Mouse (Mus musculus): ENCODE measurements around the gene Islr.
A peak's percentile ranks its signal among the peaks of the same experiment; 100 is the strongest.
"Not testable (repeated sequence)": the region's sequence is repeated elsewhere in the genome, so short reads cannot be mapped to it uniquely, and the experiment has no call there.

Gene Islr

DNA sequence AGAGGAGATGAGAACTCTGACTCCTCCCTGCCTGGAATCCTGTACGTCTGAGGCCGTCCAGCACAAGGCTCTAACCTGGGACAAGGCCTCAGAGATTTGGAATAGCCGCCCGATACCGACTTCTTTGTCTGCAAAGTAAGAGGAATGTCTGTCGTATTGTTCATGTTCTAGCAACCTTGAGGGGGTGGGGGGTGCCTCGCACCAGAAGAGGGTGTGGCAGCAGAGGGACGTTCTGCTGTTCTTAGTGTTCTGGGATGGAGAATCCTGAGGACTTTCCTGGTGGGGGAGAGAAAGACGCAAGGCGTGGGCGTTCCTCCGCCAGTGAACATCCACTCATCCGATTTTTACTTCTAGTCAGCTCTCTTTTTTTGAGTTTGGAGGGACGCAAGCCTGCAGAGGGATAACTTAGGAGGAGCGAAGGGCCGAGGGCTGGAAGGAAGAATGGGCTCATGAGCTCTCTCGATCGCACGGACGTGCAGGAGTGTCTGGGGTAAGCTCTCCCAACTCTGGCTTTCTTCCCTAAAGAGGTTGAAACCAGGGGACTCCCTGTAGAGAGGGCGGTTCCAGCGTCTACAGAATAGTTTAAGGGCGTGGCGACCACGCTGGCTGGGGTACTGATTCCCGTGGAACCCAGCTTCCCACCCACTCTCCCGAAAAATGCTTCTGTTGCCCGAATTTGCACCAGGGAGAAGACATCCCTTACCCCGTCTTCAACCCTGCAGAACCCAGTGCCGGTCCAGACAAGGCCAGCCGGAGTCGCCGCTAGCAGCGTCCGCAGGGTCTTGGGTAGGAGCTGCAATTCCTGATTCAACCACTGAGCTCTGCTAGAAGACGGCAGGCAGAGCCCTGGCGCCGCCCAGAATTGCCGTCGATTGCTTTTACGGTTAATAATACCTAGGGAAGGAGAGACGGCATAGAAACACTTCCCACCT is at the start of gene Islr, which contains the start of gene Islr2:
TSS of gene Islr (minus strand) at position 791 of the 932 bp plus-strand sequence.
TSS of gene Islr2 (minus strand) at position 804 of the 932 bp plus-strand sequence.
- DNase-seq, result peak; percentile 70

- DNase-seq, result not testable (repeated sequence)
These were observed 49.7 kb upstream of the Islr start for GRCm38 (mm10) chr9:58253805-58254122.

DNA sequence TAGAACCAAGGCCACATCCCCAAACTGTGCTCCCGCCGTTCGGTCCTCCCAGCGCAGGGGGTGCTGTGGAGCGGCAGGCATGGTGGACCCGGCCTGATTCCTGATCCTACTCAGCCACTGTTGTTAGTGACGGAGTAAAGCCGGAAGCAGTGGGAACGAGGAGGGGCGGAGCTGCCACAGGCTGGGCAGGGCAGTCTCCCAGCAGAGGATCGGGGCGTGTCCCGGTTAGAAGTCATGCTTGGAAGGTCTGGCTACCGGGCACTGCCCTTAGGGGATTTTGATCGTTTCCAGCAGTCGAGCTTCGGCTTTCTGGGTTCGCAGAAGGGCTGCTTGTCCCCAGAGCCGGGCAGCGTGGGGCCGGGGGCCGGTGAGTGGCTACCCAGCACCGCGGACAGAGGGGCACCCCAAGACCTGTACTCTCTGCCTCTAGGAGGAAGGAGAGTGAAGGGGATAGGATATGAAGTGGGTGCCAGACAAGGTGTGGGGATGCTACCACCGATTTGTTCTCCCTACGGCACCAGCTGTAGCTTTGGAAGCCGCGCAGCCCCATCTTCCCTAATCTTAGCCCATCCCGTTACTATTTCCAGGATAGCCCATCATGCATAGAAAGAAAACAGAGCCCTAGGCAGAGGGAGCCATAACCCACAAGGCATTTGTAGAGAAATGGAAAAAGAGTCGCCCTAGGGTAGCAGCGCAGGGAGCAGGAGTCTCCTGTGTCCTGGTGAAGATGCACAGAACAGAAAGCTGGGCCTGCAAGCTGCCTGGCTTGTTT is 49.1 kb upstream of the Islr start, which contains the start of gene Stoml1:
TSS of gene Stoml1 (plus strand) at position 132 of the 772 bp plus-strand sequence.
- peak; percentile 95 for DNase-seq

DNA sequence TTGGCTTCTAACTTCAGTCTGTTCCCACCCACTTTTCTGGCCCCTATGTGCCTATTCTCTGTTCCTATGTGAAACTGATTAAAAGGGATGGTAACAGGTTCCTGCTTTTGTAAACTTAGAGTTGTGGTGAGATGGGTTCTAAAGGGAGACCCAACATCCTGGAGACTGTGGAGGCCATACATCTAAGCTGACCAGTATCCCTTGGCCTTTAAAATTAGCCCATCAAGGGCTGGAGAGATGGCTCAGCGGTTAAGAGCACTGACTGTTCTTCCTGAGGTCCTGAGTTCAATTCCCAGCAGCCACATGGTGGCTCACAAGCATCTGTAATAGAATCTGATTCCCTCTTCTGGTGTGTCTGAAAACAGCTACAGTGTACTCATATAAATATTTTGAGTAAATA is 46.6 kb upstream of the Islr start:
- not testable (repeated sequence) for DNase-seq

DNA sequence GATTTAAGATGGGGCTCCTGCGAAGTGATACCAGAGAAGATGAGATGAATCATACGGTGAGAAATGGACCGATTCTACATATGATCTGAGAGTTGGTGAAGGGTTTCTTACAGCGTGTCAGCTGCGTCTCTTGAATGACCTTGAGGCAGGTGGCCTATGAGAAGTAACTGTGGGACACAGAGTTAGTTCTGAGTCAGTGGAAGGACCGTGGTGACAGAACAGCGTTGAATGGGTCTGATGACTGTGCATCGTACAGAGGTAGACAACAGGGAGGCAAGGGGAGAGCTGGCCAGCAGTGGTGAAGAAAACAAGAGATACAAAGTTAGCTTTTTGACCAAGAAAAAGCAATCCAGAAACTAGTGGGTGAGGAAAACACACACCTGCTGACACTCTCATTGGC is 46.2 kb upstream of the Islr start:
- DNase-seq, result no peak

- peak; percentile 80 for DNase-seq
These were observed 45.6 kb upstream of the Islr start, which contains the start of gene Pml for GRCm38 (mm10) chr9:58249592-58250192. Pml (minus strand) TSS chr9:58249786.

GRCm38 (mm10) chr9:58248746-58249413 is 44.8 kb upstream of the Islr start:
- no peak for DNase-seq

DNA sequence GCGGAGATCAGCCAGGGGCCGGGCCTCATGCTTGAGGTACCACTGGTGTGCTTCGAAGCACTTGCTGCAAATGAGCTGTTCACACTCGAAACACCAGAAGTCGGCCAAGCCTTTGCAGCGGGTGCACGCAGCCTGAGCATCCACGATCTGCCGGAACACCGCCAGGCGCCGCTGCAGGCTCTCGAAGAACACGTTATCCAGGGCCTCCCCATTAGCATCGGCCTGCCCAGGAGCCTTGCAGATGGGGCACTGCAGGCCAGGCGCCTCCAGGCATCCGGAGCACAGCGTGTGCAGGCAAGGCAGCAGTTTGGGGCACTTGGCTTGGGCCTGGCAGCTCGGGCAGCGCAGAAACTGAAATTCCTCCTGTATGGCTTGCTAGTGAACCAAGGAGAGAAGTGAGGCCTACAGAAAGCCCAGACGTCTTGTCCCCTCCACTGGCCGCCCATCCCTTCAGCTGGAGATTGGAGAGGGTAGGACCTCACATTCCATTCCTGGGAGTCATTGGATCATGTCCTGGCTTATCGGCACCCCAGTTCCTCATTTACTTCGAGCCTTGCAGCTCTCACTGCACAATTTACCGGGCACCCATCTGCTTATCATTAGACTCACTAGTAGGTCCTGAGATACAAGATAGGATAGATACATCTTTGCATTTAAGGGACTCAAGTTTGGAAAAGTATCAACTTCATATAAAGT is 43.1 kb upstream of the Islr start:
- peak; percentile 88 for DNase-seq

DNA sequence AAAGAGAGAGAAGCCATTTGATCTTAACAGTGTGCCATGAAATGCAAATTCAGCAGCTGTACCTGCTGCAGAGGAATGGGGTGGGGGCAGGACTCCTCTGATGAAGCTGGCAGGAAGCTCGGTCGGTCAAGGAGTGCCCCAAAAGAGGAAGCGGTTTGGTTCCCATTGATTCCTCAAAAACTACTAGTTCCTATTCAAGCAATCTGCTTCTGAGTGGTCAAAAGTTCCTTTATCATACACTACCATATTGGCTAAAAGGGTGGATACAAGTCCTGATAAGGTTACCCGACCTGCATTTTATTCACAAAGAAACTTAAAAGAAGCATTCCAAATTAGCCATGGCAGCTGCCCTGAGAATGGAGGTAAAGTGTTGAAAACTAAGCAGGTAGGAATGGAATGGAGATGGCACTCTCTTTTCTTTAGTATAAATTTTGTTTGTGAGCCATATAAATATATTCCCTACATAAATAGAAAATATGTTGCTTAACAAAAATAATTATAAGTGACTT is 42.0 kb upstream of the Islr start:
- no peak for DNase-seq

- DNase-seq, result no peak
These were observed 39.6 kb upstream of the Islr start for GRCm38 (mm10) chr9:58243696-58244095.

- no peak for DNase-seq
These were observed 38.6 kb upstream of the Islr start for GRCm38 (mm10) chr9:58242696-58243095.

DNA sequence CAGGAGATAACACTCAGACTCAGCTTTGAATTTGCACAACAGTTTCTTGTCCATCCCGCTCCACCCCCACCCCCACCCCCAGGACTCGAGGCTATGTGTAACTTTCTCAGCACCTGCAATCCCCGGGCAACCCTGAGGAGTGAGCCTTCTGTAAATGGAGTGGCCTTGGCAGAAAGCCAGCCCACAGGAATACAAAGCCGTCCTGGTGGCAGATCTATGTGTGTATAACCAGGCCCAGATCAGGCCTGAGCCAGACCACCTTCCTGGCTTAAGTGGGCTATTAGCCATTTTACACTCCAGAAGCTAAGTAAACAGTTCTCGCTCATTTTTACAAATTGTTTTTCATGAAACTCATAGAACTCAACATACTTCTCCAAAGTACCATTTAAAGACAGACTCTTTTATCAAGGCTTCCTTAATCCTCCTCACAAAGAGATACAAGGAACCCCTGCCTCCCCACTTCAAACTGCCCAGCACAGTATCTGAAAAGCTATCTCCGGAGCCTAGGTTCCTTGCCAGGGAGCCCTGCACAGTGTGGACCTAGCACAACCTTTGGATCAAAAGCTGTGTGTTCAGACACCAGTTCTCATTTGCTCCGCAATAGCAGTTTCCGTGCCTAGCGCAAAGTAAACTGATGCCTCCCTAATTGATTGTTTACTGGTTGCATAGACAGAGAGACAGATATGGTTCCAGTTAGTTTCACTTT is 37.8 kb upstream of the Islr start:
- no peak for DNase-seq

- DNase-seq, result no peak
These were observed 30.5 kb upstream of the Islr start for GRCm38 (mm10) chr9:58234502-58235015.

DNA sequence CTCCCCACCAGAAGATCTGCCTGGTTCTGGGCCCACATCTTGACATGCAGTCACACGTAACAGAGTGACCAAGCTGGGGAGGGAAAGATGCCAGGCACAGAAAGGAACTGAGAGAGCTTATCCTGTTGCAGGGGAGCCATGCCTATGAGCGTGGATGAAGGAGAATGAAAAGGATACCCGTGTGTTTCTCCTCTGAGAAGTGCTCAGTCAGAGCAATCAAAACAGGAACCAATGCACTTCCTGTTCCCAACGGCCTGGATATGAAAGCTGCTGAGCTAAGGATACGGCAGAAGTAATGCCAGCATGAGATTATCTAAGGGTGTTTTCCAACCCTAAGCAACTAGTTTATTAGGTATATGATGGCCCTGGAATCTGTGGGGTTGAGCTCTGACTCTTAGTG is 28.3 kb upstream of the Islr start:
- DNase-seq, result no peak

DNA sequence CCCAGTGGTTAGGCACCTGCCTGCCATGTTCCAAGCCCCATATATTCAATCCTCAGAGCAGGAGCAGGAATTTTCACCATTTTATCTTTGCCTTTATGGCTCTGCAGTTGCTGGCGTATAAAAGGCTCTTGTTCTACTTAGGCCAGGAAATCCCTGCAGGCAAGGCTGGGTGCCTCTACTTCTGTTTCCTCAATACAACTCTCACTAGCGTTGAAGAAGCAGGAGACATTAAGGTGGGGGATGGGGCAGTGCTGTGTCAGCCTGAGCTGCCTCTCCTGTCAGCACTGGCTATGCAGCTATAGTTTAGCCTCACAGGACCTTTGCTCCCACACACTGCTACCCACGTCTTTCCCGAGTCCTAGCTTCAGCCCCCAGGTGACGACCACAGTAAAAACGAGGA is 27.6 kb upstream of the Islr start:
- no peak for DNase-seq

DNA sequence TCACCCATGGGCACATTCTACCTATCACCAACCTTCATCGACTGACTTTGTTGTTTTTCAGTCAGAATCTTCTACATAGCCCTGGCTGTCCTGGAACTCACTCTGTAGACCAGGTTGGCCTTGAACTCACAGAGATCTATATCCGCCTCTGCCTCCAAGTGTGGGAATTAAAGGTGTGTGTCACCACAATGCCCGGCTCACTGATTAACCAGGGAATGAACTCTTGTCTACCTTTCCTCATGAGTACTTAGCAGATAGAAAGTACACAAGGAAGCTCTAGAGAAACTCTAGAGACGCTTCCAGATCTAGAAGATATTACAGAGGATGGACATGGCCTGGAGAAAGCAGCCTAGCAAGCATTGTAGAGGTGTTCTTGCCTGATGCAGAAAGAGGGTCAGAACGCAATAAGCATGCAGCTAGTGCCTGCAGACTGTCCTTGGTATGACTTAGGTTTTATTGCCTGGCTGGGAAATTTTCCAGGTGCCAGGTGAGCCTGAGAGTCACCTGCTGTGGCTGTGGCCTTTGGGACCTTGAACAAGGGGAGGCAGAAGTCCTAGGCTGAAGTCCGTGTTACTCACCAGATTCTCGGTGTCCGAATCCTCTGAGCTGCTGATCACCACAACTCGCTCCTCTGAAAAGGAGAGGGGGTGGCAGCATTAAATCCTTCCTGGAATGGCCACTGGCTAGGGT is 24.8 kb upstream of the Islr start:
- no peak for DNase-seq

DNA sequence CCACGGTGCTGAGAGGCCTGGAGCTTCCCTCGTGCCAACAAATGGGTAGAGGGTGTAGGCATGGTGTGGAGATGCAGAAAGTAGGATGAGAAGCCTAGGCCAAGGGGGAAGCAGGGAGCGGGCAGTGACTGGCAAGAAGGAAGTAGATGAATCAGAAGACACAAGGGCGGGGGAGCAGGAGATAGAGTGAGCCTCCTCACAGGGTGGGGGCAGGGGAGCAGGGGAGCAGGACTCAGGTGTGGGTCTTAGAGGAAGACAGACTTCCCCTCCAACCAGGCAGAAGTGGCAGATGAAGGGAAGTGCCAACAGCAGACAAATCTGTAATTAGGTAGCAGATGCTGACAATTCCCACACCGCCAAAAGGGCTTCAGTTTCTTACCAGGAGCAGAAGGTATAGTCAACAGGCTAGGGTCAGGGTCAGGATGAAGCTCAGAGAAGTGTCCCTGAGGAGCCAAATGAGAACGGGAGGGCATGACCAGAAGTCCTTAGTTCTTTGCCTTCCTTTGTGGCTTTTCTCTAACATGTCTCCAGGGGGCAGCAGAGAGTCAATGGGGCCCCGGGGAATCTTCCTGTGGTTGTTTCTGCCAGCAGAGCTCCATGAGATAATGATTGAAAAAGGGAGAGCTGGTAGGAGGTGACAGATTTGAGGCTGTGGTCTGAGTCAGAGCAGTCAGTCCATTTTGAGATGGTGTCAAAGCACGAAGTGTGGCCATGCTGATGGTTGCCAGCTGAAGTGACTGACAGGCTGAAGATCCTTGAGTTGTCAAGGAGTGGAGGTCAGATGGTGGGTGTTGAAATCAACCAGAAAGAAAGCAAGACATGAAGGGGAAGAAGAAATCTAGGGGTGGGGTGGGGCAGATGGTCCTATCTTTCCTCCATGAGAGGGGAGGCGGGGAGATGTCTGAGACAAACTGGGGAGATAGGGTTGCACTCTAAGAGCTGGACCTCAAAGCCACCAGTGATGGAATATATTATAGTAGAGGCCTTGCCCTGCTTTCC is 22.1 kb upstream of the Islr start:
- peak; percentile 72 for DNase-seq

DNA sequence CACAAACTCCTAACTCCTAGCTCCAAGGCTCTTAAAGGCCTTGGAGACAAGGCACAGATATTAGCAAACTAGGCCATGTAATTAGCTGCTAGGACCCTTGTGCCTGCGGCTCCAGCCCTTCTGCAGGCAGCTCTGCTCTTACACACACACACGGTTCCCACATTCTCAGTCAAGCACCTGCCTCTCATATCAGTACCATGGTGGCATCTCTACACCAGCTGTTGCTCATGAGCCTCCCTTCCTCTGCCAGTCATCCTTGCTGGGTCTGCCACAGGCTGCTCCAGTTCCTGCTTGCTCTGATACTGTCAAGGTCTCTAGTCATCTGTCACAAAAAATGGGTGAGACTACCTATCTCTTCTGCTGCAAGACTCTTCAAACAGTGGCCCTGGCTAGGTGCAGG is 20.2 kb upstream of the Islr start:
- DNase-seq, result no peak

Measured in thymus, postnatal 14 days (tissue).